Mouse (Mus musculus) adrenal gland, adult 10 weeks (tissue): Measurements from ENCODE around the gene Hcn2. TPM values are rescaled to one million over a fixed set of nuclear protein-coding genes. Genes with fewer than 3 reads are reported as not detected.

Experiments
- polyA plus RNA-seq: library from polyadenylated mRNA; stranded (reverse); fragments of 350-450 nt; fragmentation: Illumina TruSeq; extraction: RNeasy Lipid Tissue Mini Kit (QIAGEN cat#74804); gene quantifications from one replicate; pipeline ENCODE4 v1.2.3, GENCODE M21; 2014; ENCODE audit warnings: low read depth, low replicate concordance

The Hcn2 gene
- polyA plus RNA-seq, result not detected

DNA sequence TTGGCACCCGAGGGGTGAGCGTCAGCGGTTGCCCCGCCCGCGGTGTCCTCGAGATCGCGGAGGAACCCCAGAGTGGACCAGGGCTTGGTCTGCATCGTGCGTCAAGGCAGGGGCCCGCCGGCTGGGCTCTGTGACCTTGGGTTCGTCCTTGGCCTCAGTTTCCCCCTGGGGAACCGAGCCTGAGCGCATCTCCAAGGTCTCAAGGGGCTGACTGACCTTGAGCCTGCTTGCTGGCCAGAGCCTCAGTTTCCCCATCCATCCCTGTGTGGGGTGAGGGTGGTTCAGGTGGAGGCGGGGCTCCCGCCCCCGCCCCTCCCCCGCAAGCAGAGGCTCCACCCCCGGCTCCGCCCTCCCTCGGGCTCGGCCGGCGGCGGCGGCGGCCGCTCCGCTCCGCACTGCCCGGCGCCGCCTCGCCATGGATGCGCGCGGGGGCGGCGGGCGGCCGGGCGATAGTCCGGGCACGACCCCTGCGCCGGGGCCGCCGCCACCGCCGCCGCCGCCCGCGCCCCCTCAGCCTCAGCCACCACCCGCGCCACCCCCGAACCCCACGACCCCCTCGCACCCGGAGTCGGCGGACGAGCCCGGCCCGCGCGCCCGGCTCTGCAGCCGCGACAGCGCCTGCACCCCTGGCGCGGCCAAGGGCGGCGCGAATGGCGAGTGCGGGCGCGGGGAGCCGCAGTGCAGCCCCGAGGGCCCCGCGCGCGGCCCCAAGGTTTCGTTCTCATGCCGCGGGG is at the start of gene Hcn2:
TSS of gene Hcn2 (plus strand) at position 381 of the 734 bp plus-strand sequence.

DNA sequence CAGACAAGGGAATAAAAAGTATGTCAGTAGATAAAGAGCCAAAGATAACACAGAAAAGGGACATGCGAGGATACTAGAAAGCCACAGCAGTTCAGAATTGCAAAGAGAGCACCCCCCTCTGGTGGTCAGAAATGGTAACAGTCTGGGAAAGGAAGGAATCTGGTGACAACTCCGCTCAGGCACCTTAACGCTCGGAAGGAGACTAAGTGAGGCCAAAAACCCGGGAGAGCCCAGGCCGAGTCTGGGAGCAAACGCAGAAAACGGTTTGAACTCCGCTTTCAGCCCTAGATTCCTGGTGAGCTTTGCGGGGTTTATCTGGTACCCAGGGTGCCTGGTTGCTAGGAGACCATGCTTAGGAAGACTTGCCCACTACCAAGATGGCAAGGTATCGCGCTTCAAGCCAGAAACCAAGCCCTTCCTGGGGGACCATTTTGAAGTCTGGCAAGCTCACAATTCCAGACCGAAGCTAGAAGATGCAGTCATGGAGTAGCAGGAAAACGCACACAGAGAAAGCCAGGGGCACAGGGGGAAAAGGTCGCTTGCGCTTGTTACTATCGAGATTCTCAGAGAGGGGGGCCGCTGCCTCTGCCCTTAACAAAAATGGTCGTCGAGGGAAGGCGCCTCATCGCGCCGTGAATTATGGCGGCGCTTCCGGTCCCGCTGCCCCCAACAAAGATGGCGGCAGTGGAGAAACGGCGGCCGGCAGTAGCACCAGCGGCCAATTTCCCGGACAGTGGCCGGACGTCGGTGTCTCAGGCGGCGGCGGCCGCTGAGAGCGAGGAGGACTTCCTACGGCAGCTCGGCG is 47.5 kb upstream of the Hcn2 start, which contains the start of gene Tpgs1:
TSS of gene Tpgs1 (plus strand) at position 599 of the 805 bp plus-strand sequence.

DNA sequence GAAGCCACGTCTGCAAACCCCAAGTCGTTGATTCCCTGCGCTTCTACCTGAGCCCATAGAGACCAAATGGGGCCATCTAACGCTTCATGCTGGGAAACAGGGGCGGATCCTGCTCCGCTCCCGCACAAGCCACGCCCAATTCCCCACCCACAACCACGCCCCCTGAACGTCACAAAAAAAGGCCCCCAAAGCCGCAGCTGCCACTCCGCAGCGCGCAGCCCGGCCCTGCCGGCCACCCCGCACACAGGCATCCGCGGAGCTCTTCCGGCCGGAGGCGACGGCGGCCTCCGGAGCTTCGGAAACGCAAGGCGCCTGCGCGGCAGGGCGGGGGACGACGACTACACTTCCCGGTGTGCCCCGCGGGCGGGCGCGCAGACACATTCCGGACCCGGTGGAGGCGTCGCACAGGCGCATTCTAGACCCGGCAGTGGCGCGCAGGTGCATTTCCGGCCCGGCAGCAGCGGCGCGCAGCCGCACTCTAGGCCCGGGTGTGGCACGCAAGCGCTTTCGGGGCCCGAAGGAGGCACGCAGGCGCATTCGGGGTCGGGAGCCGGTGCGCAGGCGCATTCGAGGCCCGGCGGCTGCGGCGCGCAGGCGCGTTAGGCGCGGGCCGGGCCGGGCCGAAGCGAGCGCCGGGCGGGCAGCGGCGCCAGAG is 34.7 kb upstream of the Hcn2 start, which contains the start of gene Cdc34:
TSS of gene Cdc34 (plus strand) at position 605 of the 655 bp plus-strand sequence.

DNA sequence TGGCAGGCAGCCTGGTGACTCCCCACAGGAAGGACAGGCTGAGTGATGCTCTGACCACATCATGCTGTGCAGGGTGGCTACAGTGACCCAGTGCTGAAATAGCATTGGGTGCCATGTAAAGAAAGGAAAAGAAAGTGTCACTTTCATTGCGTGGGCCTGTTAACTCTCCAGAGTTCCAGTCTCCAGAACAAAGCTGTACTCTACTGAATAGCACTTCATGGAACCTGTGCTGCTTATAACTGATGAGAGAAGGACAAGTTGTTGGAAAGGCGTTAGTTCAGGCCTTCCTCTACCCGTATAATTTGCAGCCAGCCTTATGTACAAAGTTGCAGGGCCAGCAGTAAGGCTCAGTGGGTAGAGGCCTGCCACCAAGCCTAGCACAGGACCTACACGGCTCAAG is 27.7 kb upstream of the Hcn2 start, which contains the start of gene Gzmm:
TSS of gene Gzmm (plus strand) at position 301 of the 400 bp plus-strand sequence.

DNA sequence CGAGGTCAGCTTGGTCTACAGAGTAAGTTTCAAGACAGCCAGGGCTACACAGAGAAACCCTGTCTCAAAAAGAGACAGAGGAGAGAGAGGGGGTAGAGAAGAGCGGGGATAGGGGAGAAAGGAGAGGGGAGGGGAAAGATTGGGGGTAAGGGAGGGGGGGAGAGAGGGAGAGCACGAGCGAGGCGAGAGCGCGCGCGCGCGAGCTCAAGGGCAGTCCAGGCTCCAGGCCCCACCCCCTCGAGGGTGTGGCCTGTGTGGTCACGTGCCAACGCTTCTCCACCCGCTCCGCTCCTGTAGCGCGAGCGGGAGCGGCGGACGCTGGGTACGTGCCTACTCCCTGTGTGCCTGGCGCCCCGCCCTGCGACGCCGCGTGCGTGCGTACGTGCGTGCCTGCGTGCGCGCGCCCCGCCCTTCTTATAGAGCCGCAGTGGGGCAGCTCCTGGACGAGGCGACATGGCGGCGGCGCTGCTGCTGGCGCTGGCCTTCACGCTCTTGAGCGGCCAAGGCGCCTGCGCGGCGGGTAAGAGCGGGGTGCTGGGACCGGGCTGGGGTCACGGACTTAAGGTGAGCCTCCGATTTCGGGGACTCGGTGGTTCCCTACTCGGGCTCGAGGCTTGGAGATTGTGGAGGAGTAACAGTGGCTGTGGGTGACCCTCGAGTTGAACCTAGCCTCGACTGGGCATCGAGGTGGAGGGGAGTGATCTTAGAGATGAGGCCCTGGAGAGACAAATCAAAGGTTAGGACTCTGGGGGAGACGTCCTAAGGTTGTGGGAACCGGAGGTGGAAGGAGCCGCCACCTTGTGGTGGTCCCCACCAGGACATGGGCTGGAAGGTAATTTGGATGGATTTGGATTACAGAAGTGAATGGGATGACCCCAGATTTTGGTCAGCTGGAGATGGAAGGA is 12.1 kb upstream of the Hcn2 start, which contains the start of gene Bsg:
TSS of gene Bsg (plus strand) at position 427 of the 905 bp plus-strand sequence.

DNA sequence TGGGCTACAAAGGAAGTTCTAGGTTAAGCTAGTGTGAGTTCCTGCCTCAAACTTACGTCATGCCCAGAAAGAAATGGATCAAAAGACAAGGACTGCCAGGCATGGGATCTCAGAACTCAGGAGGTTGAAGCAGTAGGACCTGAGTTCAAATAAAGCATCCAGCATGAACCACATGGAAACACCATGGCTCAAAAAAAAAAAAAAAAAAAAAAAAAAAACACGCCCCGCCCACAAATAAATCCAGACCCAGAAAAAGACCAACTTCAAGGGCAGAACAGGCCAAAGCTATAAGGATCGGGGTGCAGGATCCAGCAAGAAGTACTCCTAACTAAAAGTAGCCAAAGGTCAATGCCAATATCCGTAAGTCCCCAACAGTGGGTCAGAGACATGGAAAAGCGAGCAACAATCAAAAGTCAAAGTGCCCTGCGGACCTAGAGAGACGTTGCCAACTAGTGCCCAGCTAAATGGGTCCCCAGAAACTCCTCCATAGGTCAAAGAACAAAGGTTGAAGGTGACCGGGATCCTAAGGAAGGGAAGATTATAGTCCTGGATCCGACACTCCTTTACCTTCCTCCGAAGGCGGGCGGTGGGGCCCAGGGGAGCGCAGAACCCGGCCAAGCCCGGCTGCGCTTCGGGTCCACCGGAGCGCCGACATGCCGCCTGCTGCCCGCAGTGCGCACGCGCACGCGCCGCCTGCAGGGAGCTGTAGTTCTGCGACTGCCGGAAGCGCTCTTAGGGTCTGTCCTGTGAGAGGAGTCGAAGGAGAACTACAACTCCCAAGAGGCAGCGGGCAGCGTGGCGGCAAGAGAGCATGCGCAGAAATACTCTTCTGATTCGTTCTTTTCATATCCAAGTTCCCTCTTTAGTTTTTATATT is 29.7 kb downstream of the Hcn2 start, which contains the start of gene Polrmt:
TSS of gene Polrmt (minus strand) at position 684 of the 876 bp plus-strand sequence.

DNA sequence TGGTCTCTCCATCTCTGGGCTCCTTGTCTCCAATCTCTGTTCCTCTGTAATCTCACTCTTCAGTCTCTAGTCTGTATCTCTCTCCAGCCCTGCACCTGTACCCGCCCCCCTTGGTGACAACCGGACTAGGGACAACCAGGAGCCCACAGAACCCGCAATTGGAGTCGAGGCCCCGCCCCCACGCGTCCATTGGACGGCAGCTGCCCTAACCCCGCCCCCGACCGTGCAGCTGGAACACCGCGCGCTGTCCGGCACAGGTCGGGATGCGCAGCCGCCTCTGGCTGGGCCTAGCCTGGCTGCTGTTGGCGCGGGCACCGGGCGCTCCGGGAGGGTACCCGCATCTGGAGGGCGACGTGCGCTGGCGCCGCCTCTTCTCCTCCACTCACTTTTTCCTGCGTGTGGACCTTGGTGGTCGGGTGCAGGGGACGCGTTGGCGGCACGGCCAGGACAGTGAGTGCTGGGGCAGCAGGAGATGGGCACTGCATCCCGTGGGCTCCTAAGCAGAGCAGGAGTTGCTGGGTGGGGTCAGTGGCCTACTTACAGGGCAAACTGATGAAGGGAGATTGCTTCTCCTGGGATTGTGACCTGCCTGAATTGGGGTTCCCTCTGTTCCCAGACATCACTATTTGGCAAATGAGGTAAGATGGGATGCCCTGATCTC is 38.6 kb downstream of the Hcn2 start, which contains the start of gene Fgf22:
TSS of gene Fgf22 (plus strand) at position 221 of the 661 bp plus-strand sequence.

DNA sequence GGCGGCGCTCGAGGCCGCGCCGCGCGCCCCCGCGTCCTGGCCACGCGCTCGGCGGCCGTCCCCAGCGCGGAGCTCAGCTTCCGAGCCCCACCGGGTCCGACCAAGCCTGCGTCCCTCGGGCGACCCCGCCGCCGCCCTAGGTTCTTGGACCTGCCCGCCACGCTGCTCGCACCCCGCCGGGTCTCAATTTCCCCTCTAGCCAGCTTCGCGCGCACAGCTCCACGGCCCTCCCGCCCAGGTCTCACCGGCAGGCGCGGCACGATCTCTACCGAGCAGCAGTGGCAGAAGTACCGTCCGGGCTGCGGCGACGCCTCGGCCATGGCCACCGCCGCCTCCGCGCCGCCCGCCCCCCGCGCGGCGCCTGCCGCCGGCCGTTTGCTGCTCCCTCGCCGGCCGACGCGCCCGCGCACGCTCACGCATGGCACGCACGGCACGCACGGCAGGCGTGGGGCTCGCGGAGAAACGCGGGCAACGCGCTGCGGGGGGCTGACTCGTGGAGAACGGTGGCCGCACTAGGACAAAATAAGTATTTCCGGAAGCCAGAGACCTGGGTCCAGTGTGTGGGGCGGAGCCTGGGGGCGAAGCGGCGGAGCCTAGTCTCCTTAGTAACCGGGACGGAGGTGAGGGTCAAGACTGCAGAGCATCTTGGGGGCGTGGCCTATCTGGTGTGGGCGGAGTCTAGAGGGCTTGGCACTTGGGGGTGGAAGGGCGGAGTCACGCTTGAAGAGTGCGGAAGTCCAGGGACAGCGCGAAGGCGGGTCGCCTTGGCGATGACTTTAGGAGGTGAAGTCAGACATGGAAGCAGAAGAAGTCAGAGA is 50.3 kb downstream of the Hcn2 start, which contains the start of gene Rnf126:
TSS of gene Rnf126 (minus strand) at position 445 of the 818 bp plus-strand sequence.

DNA sequence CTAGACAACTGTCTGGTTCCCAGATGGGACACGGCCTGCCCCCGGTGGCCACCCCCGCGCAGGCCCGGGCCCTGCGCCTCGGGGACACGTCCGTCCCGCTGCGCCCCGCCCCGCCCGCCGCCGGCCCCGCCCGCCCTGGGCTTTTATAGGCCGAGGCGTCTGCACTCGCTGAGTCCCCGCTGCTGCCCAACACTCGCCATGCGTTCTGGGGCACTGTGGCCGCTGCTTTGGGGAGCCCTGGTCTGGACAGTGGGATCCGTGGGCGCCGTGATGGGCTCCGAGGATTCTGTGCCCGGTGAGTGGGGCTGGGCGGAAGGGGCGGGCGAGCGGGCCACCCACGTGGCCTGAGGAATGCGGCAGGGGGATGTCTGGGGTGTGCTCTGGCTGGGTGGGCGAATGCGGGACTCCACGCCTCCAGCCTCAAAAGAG is 60.7 kb downstream of the Hcn2 start, which contains the start of gene Fstl3:
TSS of gene Fstl3 (plus strand) at position 170 of the 429 bp plus-strand sequence.

Other genes with a start within 250 kb of the Hcn2 start
- gene Vmn2r83, start 247.9 kb upstream of the Hcn2 start, polyA plus RNA-seq, result not detected
- gene Plpp2, start 182.8 kb upstream of the Hcn2 start, polyA plus RNA-seq, result 1.7 TPM
- gene Mier2, start 161.4 kb upstream of the Hcn2 start, polyA plus RNA-seq, result not detected
- gene Theg, start 129.3 kb upstream of the Hcn2 start, polyA plus RNA-seq, result not detected
- gene C2cd4c, start 102.6 kb upstream of the Hcn2 start, polyA plus RNA-seq, result not detected
- 1.1 TPM for gene Shc2, start 78.7 kb upstream of the Hcn2 start, polyA plus RNA-seq
- gene Odf3l2, start 70.9 kb upstream of the Hcn2 start, polyA plus RNA-seq, result not detected
- not detected for gene Madcam1, start 52.1 kb upstream of the Hcn2 start, polyA plus RNA-seq
- not detected for gene Tpgs1, start 47.3 kb upstream of the Hcn2 start, polyA plus RNA-seq
- not detected for gene Cdc34, start 34.4 kb upstream of the Hcn2 start, polyA plus RNA-seq
- not detected for gene Gzmm, start 27.6 kb upstream of the Hcn2 start, polyA plus RNA-seq
- gene Bsg, start 12.1 kb upstream of the Hcn2 start, polyA plus RNA-seq, result 289 TPM
- gene Polrmt, start 29.9 kb downstream of the Hcn2 start, polyA plus RNA-seq, result not detected
- gene Fgf22, start 38.4 kb downstream of the Hcn2 start, polyA plus RNA-seq, result not detected
- gene Rnf126, start 50.3 kb downstream of the Hcn2 start, polyA plus RNA-seq, result 0.58 TPM
- 6.9 TPM for gene Fstl3, start 60.6 kb downstream of the Hcn2 start, polyA plus RNA-seq
- not detected for gene Prss57, start 74.3 kb downstream of the Hcn2 start, polyA plus RNA-seq
- 0.93 TPM for gene Palm, start 76.9 kb downstream of the Hcn2 start, polyA plus RNA-seq
- not detected for gene Misp, start 104.4 kb downstream of the Hcn2 start, polyA plus RNA-seq
- 69.8 TPM for gene Ptbp1, start 137.8 kb downstream of the Hcn2 start, polyA plus RNA-seq
- not detected for gene Prtn3, start 157.8 kb downstream of the Hcn2 start, polyA plus RNA-seq
- not detected for gene Plppr3, start 158.0 kb downstream of the Hcn2 start, polyA plus RNA-seq
- gene Elane, start 169.6 kb downstream of the Hcn2 start, polyA plus RNA-seq, result not detected
- 14.9 TPM for gene Cfd, start 174.2 kb downstream of the Hcn2 start, polyA plus RNA-seq
- not detected for gene Med16, start 192.3 kb downstream of the Hcn2 start, polyA plus RNA-seq
- not detected for gene Gm26602, start 194.2 kb downstream of the Hcn2 start, polyA plus RNA-seq
- not detected for gene Kiss1r, start 200.3 kb downstream of the Hcn2 start, polyA plus RNA-seq
- 8.8 TPM for gene R3hdm4, start 204.6 kb downstream of the Hcn2 start, polyA plus RNA-seq
- gene Arid3a, start 210.4 kb downstream of the Hcn2 start, polyA plus RNA-seq, result 1.9 TPM
- gene Wdr18, start 243.5 kb downstream of the Hcn2 start, polyA plus RNA-seq, result 1.2 TPM